Mouse (Mus musculus) hindbrain, postnatal 0 days (tissue): ENCODE measurements at regions not wholly inside any gene's neighbourhood (a gene's known extent, or its start where the extent isn't known, plus 50 kb on each side); places are given as distances from the start of the nearest gene placed in this dataset.
"Not testable (repeated sequence)": the region's sequence is repeated elsewhere in the genome, so short reads cannot be mapped to it uniquely, and the experiment has no call there.

Experiments
- ATAC-seq: fragments of 200-750 bp; cut with Nextera tagmentation; 2 replicates; pipeline ENCODE4 v1.8.0; 2017; ENCODE audit warnings: mild to moderate bottlenecking, moderate TSS enrichment, moderate library complexity
- DNase-seq: peaks from one replicate; pipeline ENCODE4 v3.0.0-alpha.2; 2015; ENCODE audit warnings: low spot score
- H3K27ac ChIP-seq: fragments of 300-500 bp; sonication (generic); 2 replicates; pipeline ENCODE4 v1.5.1; 2014; ENCODE audit warnings: mild to moderate bottlenecking
- H3K27me3 ChIP-seq: fragments of 300-500 bp; sonication (generic); 2 replicates; pipeline ENCODE4 v1.6.1; 2014; ENCODE audit warnings: low read length, mixed read lengths; ENCODE audit not compliant: insufficient read depth
- H3K36me3 ChIP-seq: fragments of 300-500 bp; sonication (generic); 2 replicates; pipeline ENCODE4 v1.6.1; 2014; ENCODE audit warnings: low read length, mixed read lengths; ENCODE audit not compliant: insufficient read depth
- H3K4me1 ChIP-seq: fragments of 300-500 bp; sonication (generic); 2 replicates; pipeline ENCODE4 v1.6.1; 2014; ENCODE audit warnings: antibody characterized with exemption, low read length, mixed read lengths; ENCODE audit not compliant: insufficient read depth
- H3K4me2 ChIP-seq: fragments of 300-500 bp; sonication (generic); 2 replicates; pipeline ENCODE4 v1.6.1; 2014; ENCODE audit warnings: low read depth, mild to moderate bottlenecking, low read length, moderate library complexity, mixed read lengths
- H3K4me3 ChIP-seq: fragments of 300-500 bp; sonication (generic); 2 replicates; pipeline ENCODE4 v1.5.1; 2014; ENCODE audit warnings: low read length
- H3K9ac ChIP-seq: fragments of 300-500 bp; sonication (generic); replicated peaks from 2 replicates; pipeline ENCODE4 v1.6.1; 2014; ENCODE audit warnings: mild to moderate bottlenecking, low read length, moderate library complexity, mixed read lengths
- H3K9me3 ChIP-seq: fragments of 300-500 bp; sonication (generic); 2 replicates; pipeline ENCODE4 v1.6.1; 2016; ENCODE audit warnings: low read length, mixed read lengths
- CTCF ChIP-seq: IDR thresholded peaks from 2 replicates; pipeline ENCODE4 v1.5.1; 2016; ENCODE audit warnings: antibody characterized with exemption, control low read depth, low read depth
- WGBS: fragments of 180-500 bp; shearing (Covaris S2); extraction: QIAGEN DNeasy Blood & Tissue Kit; methylation state at CpG from one replicate; pipeline ENCODE4 v1.1.7; 2014; 5-methylcytosine and 5-hydroxymethylcytosine counted together

GRCm38 (mm10) chr14:53776717-53777116 is 477.2 kb downstream of the Dad1 start:
- not testable (repeated sequence) for H3K9me3 ChIP-seq, H3K4me1 ChIP-seq, H3K9ac ChIP-seq, H3K4me2 ChIP-seq, H3K36me3 ChIP-seq, H3K4me3 ChIP-seq, H3K27me3 ChIP-seq
- peak overlapping the region; percentile 4; the same call in 1 of the 2 replicates for H3K27ac ChIP-seq
- DNase-seq = peak; percentile 75
- 62% methylated on average over 1 of the region's 1 CpGs for WGBS
- ATAC-seq = peak; percentile 77; the same call in 1 of the 2 replicates
- peak; percentile 78 for TF ChIP-seq CTCF

GRCm38 (mm10) chr14:53766501-53766900 is 487.4 kb downstream of the Dad1 start:
- H3K4me2 ChIP-seq, H3K9ac ChIP-seq, H3K36me3 ChIP-seq, H3K27me3 ChIP-seq, H3K4me1 ChIP-seq, H3K9me3 ChIP-seq, DNase-seq, H3K27ac ChIP-seq, ATAC-seq, H3K4me3 ChIP-seq: not testable (repeated sequence)
- WGBS = 77% methylated on average over 6 of the region's 6 CpGs

- H3K27ac ChIP-seq, H3K27me3 ChIP-seq, H3K9ac ChIP-seq, H3K9me3 ChIP-seq, H3K4me3 ChIP-seq, DNase-seq, H3K4me2 ChIP-seq, ATAC-seq, H3K36me3 ChIP-seq, H3K4me1 ChIP-seq: not testable (repeated sequence)
- 90% methylated on average over 1 of the region's 1 CpGs for WGBS
These were observed 488.0 kb downstream of the Dad1 start for GRCm38 (mm10) chr14:53765918-53766317.

- H3K4me1 ChIP-seq, H3K9me3 ChIP-seq, H3K27ac ChIP-seq, H3K27me3 ChIP-seq, H3K4me2 ChIP-seq, ATAC-seq, H3K36me3 ChIP-seq, DNase-seq, H3K4me3 ChIP-seq, H3K9ac ChIP-seq: not testable (repeated sequence)
- WGBS = 79% methylated on average over 2 of the region's 2 CpGs
These were observed 493.3 kb downstream of the Dad1 start for GRCm38 (mm10) chr14:53760578-53760977.

- not testable (repeated sequence) for DNase-seq, H3K27me3 ChIP-seq, H3K4me2 ChIP-seq, H3K9me3 ChIP-seq, H3K4me3 ChIP-seq, H3K27ac ChIP-seq, H3K36me3 ChIP-seq, ATAC-seq, H3K4me1 ChIP-seq, H3K9ac ChIP-seq
- 71% methylated on average over 4 of the region's 4 CpGs for WGBS
These were observed 496.1 kb downstream of the Dad1 start for GRCm38 (mm10) chr14:53757782-53758181.

GRCm38 (mm10) chr14:53757095-53757494 is 496.8 kb downstream of the Dad1 start:
- no CpG with 5 or more reads among the region's 1 CpGs for WGBS
- not testable (repeated sequence) for ATAC-seq

GRCm38 (mm10) chr14:53750703-53751441 is 503.0 kb downstream of the Dad1 start:
- no peak for TF ChIP-seq CTCF

More at GRCm38 (mm10) chr14:53757095-53757494, 496.8 kb downstream of the Dad1 start:
- not testable (repeated sequence) for H3K36me3 ChIP-seq, H3K9me3 ChIP-seq, H3K4me2 ChIP-seq, DNase-seq, H3K9ac ChIP-seq, H3K4me1 ChIP-seq, H3K27me3 ChIP-seq, H3K27ac ChIP-seq, H3K4me3 ChIP-seq

GRCm38 (mm10) chr14:53743552-53743951 is 510.4 kb downstream of the Dad1 start:
- not testable (repeated sequence) for H3K27me3 ChIP-seq, ATAC-seq, H3K9ac ChIP-seq, H3K27ac ChIP-seq, H3K4me2 ChIP-seq, H3K4me1 ChIP-seq, H3K4me3 ChIP-seq, H3K36me3 ChIP-seq, H3K9me3 ChIP-seq, DNase-seq
- WGBS = 98% methylated on average over 3 of the region's 3 CpGs

More at GRCm38 (mm10) chr14:53750703-53751441, 503.0 kb downstream of the Dad1 start:
- WGBS = 78% methylated on average over 4 of the region's 4 CpGs
- no peaks in the 10 kb centered on the region for H3K27me3 ChIP-seq
- H3K9me3 ChIP-seq = no peaks in the 10 kb centered on the region
- no peaks in the 10 kb centered on the region for H3K36me3 ChIP-seq
- no peak overlapping the region for H3K4me2 ChIP-seq
- DNase-seq (no peak), ATAC-seq (no peak)
- H3K9ac ChIP-seq = no peak overlapping the region
- H3K4me1 ChIP-seq = no peaks in the 10 kb centered on the region
- H3K4me3 ChIP-seq = no peak overlapping the region
- no peak overlapping the region for H3K27ac ChIP-seq

- H3K4me2 ChIP-seq, H3K36me3 ChIP-seq, H3K4me1 ChIP-seq, H3K27me3 ChIP-seq, H3K9ac ChIP-seq, H3K9me3 ChIP-seq, ATAC-seq, H3K4me3 ChIP-seq, H3K27ac ChIP-seq, DNase-seq: not testable (repeated sequence)
- 78% methylated on average over 2 of the region's 2 CpGs for WGBS
These were observed 511.0 kb downstream of the Dad1 start for GRCm38 (mm10) chr14:53742864-53743263.
